Mouse (Mus musculus): ENCODE data around the gene Rims1. TPM values are rescaled to one million over a fixed set of nuclear protein-coding genes. Genes with fewer than 3 reads are reported as not detected.

Rims1 gene
- total RNA-seq, 2 experiments from 2014 or later = 0.25 TPM; not detected in 1

DNA sequence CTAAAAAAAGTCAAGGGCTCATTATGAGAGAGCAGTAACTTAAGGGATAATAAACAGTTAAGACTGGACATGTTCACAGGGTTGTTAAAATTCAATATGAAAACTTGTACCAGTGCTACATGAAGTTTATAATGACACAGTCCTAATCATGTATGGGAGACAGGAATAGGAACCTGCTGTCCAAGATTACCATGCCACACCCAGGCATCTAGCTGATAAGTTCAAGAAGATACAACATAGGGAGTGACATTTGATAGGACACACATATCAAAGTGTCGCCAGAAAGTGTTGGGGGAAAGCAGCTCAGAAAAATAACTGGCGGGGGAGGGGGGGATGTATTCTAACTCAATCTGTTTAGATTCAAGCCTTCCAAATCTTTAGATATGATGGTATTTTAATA is 449.6 kb downstream of the Rims1 start:
- Histone ChIP-seq H3K4me3 (no peak overlapping the region), H3K27ac (no peak overlapping the region)
- intact Hi-C loops (cut with DNase I) = no loop called here
- no peak for DNase-seq
- TF ChIP-seq CTCF (IDR thresholded peaks at IDR 0.05) = no peak

DNA sequence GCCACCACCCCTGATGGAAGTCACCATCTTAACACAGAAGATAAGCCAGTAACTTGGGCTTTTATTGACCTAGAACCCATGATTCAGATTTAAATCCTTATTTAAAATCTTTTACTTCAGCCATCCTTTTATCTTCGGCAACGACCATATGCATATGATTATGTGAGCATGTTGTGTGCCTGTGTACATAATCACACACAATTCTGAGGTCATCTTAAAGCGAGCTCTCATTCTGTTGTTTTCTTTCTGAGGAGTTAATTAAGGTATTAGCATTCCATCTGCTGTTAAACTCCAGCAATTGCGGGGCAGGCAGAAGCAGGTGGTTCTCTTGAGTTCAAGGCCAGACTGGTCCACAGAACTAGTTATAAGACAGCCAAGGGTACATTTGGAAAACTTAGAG is 452.1 kb downstream of the Rims1 start:
- TF ChIP-seq CTCF (IDR thresholded peaks at IDR 0.05) = no peak
- Histone ChIP-seq H3K4me3 (no peak overlapping the region), H3K27ac (no peak overlapping the region)
- intact Hi-C loops (cut with DNase I) = no loop called here
- no peak for DNase-seq

DNA sequence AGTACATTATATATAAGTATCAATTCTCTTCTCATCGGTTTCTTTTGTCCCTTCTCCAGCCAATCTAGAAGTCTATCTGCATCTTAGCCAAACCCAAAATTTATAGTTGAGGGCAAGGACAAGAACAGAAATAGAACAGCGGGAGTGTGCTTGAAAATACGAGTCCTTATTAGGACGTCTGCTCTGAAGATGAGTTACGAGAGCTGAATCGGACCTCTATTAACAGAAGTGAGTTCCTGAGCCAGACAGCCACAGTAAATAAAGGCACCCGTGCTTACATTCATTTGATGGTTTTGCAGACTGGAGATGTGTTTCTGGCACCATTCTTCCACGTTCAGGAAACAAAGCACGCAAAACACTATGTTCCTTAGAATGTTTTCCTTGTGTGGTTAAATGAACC is 466.9 kb downstream of the Rims1 start:
- intact Hi-C loops (cut with DNase I) = no loop called here
- DNase-seq = no peak
- TF ChIP-seq CTCF (IDR thresholded peaks at IDR 0.05) = no peak
- no peak overlapping the region for H3K4me3 ChIP-seq
- no peak overlapping the region for H3K27ac ChIP-seq

DNA sequence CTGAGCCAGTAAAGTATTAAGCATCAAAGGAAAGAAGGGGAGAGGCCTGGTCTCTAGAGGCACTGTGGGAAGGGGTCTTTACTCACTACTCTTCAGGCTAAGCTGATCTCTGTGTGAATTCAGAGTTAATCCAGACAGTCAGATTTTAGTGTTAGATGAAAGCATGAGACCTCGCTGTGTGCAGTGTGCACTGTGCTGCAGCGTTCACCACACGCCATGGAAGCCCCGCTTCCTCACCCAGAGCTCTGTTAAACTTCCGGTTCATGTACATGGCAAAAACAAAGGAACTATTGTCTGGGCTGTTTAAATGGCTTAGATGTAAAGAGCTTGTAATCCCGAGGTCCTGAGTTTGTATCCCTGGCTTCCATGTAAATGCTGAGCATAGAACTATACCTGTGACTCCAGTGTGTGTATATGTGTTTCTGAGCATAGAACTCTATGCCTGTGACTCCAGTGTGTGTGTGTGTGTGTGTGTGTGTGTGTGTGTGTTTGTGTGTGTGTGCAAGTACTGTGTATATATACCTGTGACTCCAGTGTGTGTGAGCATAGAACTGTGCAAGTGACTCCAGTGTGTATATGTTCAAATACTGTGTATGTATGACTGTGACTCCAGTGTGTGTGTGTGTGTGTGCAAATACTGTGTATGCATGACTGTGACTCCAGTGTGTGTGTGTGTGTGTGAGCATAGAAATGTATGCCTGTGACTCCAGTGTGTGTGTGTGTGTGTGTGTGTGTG is 484.7 kb downstream of the Rims1 start:
- H3K27ac ChIP-seq = no peak overlapping the region
- no peak overlapping the region for H3K4me3 ChIP-seq
- no peak for TF ChIP-seq CTCF (IDR thresholded peaks at IDR 0.05)
- intact Hi-C loops (cut with DNase I) = no loop called here
- DNase-seq = no peak

DNA sequence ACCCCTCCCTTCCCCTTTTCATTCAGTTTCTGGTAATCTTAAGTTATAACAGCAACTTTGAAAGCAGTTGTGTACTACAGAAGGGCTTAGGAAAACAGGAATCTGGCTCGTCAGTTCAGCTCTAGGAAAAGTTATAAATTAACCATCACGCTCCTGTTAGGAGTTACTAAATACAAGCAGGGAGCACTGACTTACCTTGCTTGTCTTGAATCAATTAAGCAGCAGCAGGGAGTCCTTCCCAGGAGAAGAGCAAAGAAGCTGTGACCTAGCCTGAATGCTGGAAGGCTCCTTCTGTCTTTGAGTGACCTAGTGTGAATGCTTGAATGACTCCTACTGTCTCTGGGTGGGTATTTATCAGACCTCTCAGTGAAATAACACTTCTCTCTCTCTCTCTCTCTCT is 490.3 kb downstream of the Rims1 start:
- TF ChIP-seq CTCF (IDR thresholded peaks at IDR 0.05) = no peak
- Histone ChIP-seq H3K27ac (no peak overlapping the region), H3K4me3 (no peak overlapping the region)
- intact Hi-C loops (cut with DNase I) = no loop called here
- DNase-seq = no peak

DNA sequence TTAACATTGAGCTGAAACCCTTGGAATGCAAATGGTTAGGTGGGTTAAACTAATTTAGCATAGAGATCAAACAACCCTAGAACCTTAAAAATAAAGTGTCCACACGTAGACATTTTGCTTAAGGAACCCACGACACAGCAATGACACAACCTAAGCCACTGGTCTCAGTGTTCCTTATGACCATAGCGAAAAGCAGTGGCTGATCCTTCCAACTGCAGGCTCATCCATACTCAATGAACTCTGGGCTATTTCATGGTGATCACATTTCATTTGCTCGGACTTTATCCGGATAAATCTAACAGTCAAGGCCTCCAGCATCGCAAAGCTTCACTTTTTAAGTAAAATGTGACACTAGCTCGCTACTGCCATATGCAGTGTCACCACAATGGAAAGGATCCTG is 494.3 kb downstream of the Rims1 start:
- Histone ChIP-seq H3K27ac (no peak overlapping the region), H3K4me3 (no peak overlapping the region)
- DNase-seq = no peak
- intact Hi-C loops (cut with DNase I) = no loop called here
- TF ChIP-seq CTCF (IDR thresholded peaks at IDR 0.05) = no peak

DNA sequence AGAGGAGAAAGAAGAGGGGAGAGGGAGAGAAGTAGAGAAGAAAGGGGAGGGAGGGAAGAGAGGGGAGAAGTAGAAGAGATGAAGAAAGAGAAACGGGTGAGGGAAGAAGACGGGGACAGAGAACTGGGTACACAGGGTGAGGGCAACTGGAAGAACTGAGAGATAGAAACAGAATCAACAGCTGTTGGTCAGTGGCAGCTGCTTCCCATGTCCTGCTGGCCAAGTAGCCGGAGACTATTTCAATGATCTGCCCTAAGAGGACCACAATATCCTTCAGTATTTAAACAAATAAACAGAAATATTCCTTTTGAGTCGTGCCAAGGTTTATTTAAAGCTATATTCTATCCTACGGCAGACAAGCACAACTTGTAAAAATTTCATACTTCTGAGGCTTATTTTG is 499.3 kb downstream of the Rims1 start:
- H3K27ac ChIP-seq = no peak overlapping the region
- no peak for TF ChIP-seq CTCF (IDR thresholded peaks at IDR 0.05)
- no peak for DNase-seq
- intact Hi-C loops (cut with DNase I) = no loop called here
- no peak overlapping the region for H3K4me3 ChIP-seq

DNA sequence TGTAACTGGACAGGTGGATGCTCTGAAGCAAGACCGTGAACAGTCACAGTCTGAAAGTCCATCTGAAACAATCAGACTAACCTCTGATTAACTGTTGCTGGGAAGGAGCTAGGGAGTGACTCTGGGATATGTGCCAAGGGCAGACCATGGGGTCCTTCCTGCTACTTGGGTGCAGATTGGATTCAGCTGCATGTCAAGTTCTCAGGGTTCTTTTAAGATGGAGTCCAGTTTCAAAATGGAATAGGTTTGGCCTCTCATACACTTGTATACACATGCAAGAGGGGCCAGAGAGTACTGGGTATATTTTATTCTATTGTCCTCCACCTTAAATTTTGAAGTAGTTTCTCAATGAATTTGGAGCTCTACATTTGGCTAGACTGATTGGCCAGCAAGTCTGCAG is 499.9 kb downstream of the Rims1 start:
- no peak for DNase-seq
- intact Hi-C loops (cut with DNase I) = no loop called here
- H3K4me3 ChIP-seq = no peak overlapping the region
- no peak for TF ChIP-seq CTCF (IDR thresholded peaks at IDR 0.05)
- no peak overlapping the region for H3K27ac ChIP-seq

DNA sequence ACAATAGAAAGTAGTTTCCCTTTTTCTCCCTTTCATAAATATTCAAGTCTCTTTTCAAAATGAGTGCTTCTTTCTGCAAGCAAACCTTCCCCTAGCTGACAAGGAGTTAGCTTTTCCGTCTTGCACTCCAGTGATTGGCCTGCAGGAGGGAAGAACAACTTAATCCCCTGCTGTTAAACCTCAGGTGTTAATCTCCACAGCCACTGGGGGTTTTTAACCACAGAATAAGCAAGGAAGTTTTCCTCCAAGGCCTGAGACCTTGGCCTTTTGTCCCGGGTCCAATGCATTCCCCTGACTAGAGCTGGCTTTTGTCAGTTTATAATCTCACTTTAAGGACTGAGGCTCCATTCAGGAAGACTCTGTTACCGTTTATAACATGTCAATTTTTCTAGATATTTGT is 511.8 kb downstream of the Rims1 start:
- no peak for TF ChIP-seq CTCF (IDR thresholded peaks at IDR 0.05)
- no peak overlapping the region for H3K27ac ChIP-seq
- intact Hi-C loops (cut with DNase I) = no loop called here
- DNase-seq = no peak
- H3K4me3 ChIP-seq = no peak overlapping the region

DNA sequence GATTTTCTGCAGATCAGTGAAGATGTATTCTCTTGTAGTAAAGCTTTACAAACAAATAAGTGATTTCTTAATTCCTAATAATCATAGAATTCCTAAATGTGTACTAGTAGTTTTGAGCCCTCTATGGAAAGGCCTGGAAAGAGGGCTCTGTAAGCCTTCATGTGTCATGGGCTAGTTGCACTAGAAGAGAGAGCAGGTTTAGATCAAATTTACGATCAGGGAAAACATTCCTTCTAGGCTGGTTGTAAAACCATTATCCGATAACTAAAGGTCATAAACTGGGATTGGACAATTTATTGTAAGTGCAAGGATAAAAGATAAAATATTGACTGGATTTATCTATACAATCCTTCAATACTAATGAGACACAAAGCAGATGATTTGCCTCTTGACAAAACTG is 512.5 kb downstream of the Rims1 start:
- intact Hi-C loops (cut with DNase I) = no loop called here
- Histone ChIP-seq H3K4me3 (no peak overlapping the region), H3K27ac (no peak overlapping the region)
- DNase-seq = no peak
- TF ChIP-seq CTCF (IDR thresholded peaks at IDR 0.05) = no peak

DNA sequence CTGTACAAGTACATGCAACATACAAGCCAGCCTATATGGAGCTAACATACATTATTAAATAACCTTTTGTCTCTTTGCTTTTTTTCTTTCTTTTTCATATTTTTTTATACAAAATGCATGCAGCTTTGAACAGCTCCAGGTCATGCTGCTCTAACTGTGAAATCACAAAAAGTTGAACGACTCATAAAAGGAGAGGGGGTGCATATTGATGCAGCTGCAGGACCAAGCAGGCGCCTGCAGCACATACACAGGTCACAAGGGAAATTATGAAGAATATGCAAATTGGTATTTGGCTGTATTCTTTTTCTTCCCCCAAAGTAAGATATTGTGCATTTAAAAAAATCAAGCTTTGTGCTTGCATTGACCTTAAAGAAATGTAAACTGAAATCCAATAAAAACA is 519.0 kb downstream of the Rims1 start:
- no peak for TF ChIP-seq CTCF (IDR thresholded peaks at IDR 0.05)
- DNase-seq = no peak
- no peak overlapping the region for H3K4me3 ChIP-seq
- no peak overlapping the region for H3K27ac ChIP-seq
- intact Hi-C loops (cut with DNase I) = no loop called here

DNA sequence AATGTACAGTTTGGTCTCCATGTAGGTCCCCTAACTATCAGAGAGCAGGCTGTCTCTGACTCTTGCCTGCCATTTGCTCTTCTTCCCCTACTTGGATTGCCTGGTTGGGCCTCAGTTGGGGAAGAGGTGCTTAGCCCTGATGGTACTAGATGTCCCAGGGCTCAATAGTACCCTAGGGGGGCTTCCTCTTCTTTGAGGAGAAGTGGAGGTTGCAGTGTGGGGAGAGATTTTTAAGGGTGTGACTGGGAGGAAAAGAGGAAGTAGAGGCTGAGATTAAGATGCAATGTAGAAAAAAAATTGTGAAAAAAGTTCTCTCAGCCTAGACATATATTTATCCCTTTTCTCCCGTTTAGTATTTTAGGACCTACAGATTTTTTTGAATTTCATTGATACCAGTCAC is 525.8 kb downstream of the Rims1 start:
- no peak for DNase-seq
- Histone ChIP-seq H3K27ac (no peak overlapping the region), H3K4me3 (no peak overlapping the region)
- intact Hi-C loops (cut with DNase I) = no loop called here
- no peak for TF ChIP-seq CTCF (IDR thresholded peaks at IDR 0.05)

DNA sequence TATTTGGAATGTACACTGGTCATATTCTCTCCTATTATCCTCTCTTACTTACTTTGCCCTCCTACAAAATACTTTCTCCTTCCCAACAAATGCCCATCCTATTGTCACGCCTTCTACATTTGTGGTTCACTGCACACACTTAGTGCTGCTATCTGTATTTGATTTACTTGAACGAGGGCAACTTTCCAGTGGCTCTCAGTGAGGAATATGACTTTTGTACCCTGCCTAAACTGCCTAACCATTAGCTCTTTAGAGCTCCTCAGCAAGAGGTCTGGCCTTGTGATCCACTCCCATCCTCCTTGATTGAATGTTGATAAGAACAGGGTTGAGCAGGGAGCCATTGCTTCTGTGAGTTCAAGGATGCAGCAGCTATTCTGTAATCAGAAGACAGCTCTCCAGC is 531.7 kb downstream of the Rims1 start:
- no peak for TF ChIP-seq CTCF (IDR thresholded peaks at IDR 0.05)
- intact Hi-C loops (cut with DNase I) = no loop called here
- Histone ChIP-seq H3K4me3 (no peak overlapping the region), H3K27ac (no peak overlapping the region)
- DNase-seq = no peak

DNA sequence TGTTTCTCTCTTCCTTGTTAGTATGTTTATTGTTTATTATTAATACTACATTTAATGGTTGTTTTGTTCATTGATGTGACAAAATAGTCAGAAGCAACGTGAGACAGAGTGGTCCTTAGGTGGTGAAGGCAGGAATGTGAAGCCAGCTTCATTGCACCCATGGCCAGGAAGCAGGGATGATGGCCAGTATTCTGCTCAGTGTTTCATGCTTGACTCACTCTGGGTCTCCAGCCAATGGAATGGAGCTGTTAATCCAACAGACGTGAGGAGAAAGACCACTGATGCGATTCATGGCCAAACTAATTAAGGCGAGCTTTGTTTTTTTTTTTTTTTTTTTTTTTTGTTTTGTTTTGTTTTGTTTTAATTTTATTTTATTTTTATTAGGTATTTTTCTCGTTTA is 535.7 kb downstream of the Rims1 start:
- Histone ChIP-seq H3K4me3 (no peak overlapping the region), H3K27ac (no peak overlapping the region)
- TF ChIP-seq CTCF (IDR thresholded peaks at IDR 0.05) = no peak
- intact Hi-C loops (cut with DNase I) = no loop called here
- no peak for DNase-seq

Measured in gastrocnemius, adult 2 months (tissue).